In the genomic region with DNA sequence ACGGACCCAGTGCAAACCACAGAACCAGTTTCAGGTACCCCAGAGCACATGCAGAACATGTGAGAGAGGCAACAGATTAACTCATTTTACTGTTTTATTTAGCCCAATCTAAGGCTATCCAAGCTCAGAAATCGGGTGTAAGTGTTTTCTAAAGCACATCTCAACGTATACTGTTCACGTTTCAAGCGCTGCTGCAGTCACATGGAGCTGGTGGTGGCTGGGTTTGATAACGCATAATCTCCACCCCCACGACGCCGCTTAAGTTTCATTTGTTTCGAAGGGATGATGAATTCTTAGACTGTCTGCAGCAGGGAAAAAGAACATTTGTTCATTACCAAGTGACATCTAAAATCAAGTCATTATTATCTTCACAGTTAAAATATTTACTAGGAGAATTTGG, we compare ENCODE assay signal across 16 mouse cellular contexts.
"Had no signal": no experiment of that assay in that cellular context is flagged by ENCODE, and none has a peak within 500 bp of the region (broad histone marks: within the 10 kb centered on the region; RNA-seq: fewer than 3 reads in every experiment).

No protein-coding gene starts in this region.

- H3K27ac ChIP-seq: kidney, embryonic 15.5 days; limb, embryonic 12.5 days; limb, embryonic 15.5 days; macrophage; midbrain, embryonic 10.5 days; midbrain, embryonic 13.5 days had no signal

- H3K4me2 ChIP-seq: kidney, embryonic 15.5 days; limb, embryonic 12.5 days; limb, embryonic 15.5 days; midbrain, embryonic 13.5 days had no signal

- ATAC-seq: intestine, postnatal 0 days; midbrain, embryonic 13.5 days had no signal

- H3K36me3 ChIP-seq: kidney, embryonic 15.5 days; limb, embryonic 12.5 days; limb, embryonic 15.5 days; midbrain, embryonic 10.5 days; midbrain, embryonic 13.5 days had no signal

- H3K4me3 ChIP-seq: kidney, embryonic 15.5 days; limb, embryonic 12.5 days; limb, embryonic 15.5 days; megakaryocyte, embryonic 14.5 days; midbrain, embryonic 10.5 days; midbrain, embryonic 13.5 days had no signal

- H3K9me3 ChIP-seq: kidney, embryonic 15.5 days; limb, embryonic 12.5 days; limb, embryonic 15.5 days; midbrain, embryonic 10.5 days; midbrain, embryonic 13.5 days had no signal

- H3K4me1 ChIP-seq: limb, embryonic 15.5 days; megakaryocyte, embryonic 14.5 days; midbrain, embryonic 10.5 days; midbrain, embryonic 13.5 days had no signal

- H3K27me3 ChIP-seq: kidney, embryonic 15.5 days; limb, embryonic 15.5 days; midbrain, embryonic 13.5 days had no signal

- H3K9ac ChIP-seq: kidney, embryonic 15.5 days; limb, embryonic 12.5 days; limb, embryonic 15.5 days; midbrain, embryonic 13.5 days had no signal

- DNase-seq: kidney, adult 8-10 months; kidney, postnatal 10 days; kidney, postnatal 36 days; left cerebral cortex, postnatal 4 days; lung, adult 2 months; lung, postnatal 14 days; thymus, adult 18-20 months; thymus, postnatal 36 days had no signal
